Mouse (Mus musculus) CD4-positive, CD25-positive, alpha-beta regulatory T cell, adult 9 weeks (primary cell): ENCODE data around the gene Plce1. TPM values are rescaled to one million over a fixed set of nuclear protein-coding genes. Genes with fewer than 3 reads are reported as not detected.

Experiments
- polyA plus RNA-seq: library from polyadenylated mRNA; unstranded; fragments of 100-300 nt; shearing (Covaris generic); gene quantifications from one replicate; pipeline ENCODE4 v1.2.1, GENCODE M21; 2017

Plce1 gene
- 0.09 TPM for polyA plus RNA-seq

GRCm38 (mm10) chr19:38480731-38481621 lies at the start of gene Plce1:
TSS of gene Plce1 (plus strand) at chr19:38481109.

GRCm38 (mm10) chr19:38818766-38819426 lies 338.0 kb downstream of the Plce1 start, which contains the start of gene Noc3l:
TSS of gene Noc3l (minus strand) at chr19:38819237.

Other genes with a start within 250 kb of the Plce1 start
- gene Lgi1, start 216.6 kb upstream of the Plce1 start, polyA plus RNA-seq, result not detected
- gene Slc35g1, start 85.1 kb upstream of the Plce1 start, polyA plus RNA-seq, result 2.5 TPM